Mouse (Mus musculus) lung, embryonic 14.5 days (tissue): ENCODE data around the gene Tbc1d14. TPM values are rescaled to one million over a fixed set of nuclear protein-coding genes. Genes with fewer than 3 reads are reported as not detected.

Experiments
- ATAC-seq: fragments of 200-750 bp; cut with Nextera tagmentation; 2 replicates; pipeline ENCODE4 v1.8.0; 2017; ENCODE audit warnings: mild to moderate bottlenecking, moderate TSS enrichment, moderate library complexity; ENCODE audit not compliant: insufficient read depth
- DNase-seq: peaks from one replicate; pipeline ENCODE4 v3.0.0-alpha.2; 2015
- H3K27ac ChIP-seq: fragments of 300-500 bp; sonication (generic); 2 replicates; pipeline ENCODE4 v1.5.1; 2014; ENCODE audit warnings: low read depth, mild to moderate bottlenecking, moderate library complexity
- H3K27me3 ChIP-seq: fragments of 300-500 bp; sonication (generic); 2 replicates; pipeline ENCODE4 v1.6.1; 2014; ENCODE audit warnings: low read length, control low read depth; ENCODE audit not compliant: insufficient read depth
- H3K36me3 ChIP-seq: fragments of 300-500 bp; sonication (generic); 2 replicates; pipeline ENCODE4 v1.6.1; 2014; ENCODE audit warnings: control low read depth; ENCODE audit not compliant: insufficient read depth
- H3K4me1 ChIP-seq: fragments of 300-500 bp; sonication (generic); 2 replicates; pipeline ENCODE4 v1.6.1; 2014; ENCODE audit warnings: antibody characterized with exemption, control low read depth; ENCODE audit not compliant: insufficient read depth
- H3K4me2 ChIP-seq: fragments of 300-500 bp; sonication (generic); 2 replicates; pipeline ENCODE4 v1.6.1; 2014; ENCODE audit warnings: mild to moderate bottlenecking
- H3K4me3 ChIP-seq: fragments of 300-500 bp; sonication (generic); 2 replicates; pipeline ENCODE4 v1.5.1; 2014; ENCODE audit warnings: low read depth, low read length
- H3K9ac ChIP-seq: fragments of 300-500 bp; sonication (generic); 2 replicates; pipeline ENCODE4 v1.6.1; 2014
- H3K9me3 ChIP-seq: fragments of 300-500 bp; sonication (generic); 2 replicates; pipeline ENCODE4 v1.6.1; 2016; ENCODE audit warnings: low read depth, low read length, control low read depth
- CTCF ChIP-seq: IDR thresholded peaks from 2 replicates; pipeline ENCODE4 v1.5.1; 2016; ENCODE audit warnings: antibody characterized with exemption, low read depth
- WGBS: fragments of 180-500 bp; shearing (Covaris S2); extraction: QIAGEN DNeasy Blood & Tissue Kit; methylation state at CpG from one replicate; pipeline ENCODE4 v1.1.7; 2014; 5-methylcytosine and 5-hydroxymethylcytosine counted together
- polyA plus RNA-seq: library from polyadenylated mRNA; unstranded; fragments of >200 nt; fragmentation: Nextera tagmentation; extraction: Ambion mirVana; gene quantifications from 2 replicates; pipeline ENCODE4 v1.2.1, GENCODE M21; 2014

Tbc1d14 gene
- polyA plus RNA-seq, 1 experiment from 2014 or later = 31.3 TPM

- Histone ChIP-seq H3K27me3 (no peaks in the 10 kb centered on the region), H3K9me3 (no peaks in the 10 kb centered on the region), H3K4me2 (no peak overlapping the region), H3K27ac (no peak overlapping the region), H3K36me3 (peaks cover 9% of the 10 kb centered on the region), H3K4me1 (no peaks in the 10 kb centered on the region), H3K4me3 (no peak overlapping the region), H3K9ac (no peak overlapping the region)
- no peak for ATAC-seq
- no peak for DNase-seq
- WGBS = 15% methylated on average over 3 of the region's 3 CpGs
- TF ChIP-seq CTCF = no peak; the same call in 1 of the 2 replicates
Measured at GRCm38 (mm10) chr5:36595115-36595514, 2.0 kb upstream of the Tbc1d14 start.

DNA sequence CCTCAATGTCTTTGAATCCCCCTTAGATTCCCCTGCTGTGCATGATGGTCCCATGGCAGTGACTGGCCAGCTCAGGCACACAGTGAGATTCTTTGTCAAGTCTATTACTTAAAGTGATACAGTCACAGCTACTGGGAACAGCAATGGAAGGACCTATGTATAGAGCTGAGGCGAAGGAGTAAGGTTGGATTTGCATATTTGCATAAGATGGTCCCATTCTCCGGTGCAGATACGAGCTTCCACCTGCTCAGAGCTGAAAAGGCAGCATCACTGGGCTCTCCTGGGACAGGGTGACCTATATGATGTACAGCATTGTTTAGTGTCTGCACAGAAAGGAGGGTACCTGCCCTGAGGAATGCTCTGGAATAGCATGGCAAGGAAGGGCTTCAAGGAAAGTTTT lies 1.3 kb upstream of the Tbc1d14 start:
- Histone ChIP-seq H3K4me2 (no peak overlapping the region), H3K4me1 (no peaks in the 10 kb centered on the region), H3K27me3 (no peaks in the 10 kb centered on the region), H3K9ac (no peak overlapping the region), H3K27ac (no peak overlapping the region), H3K9me3 (no peaks in the 10 kb centered on the region), H3K4me3 (no peak overlapping the region), H3K36me3 (peaks cover 1% of the 10 kb centered on the region; the same call in 1 of the 2 replicates)
- ATAC-seq (no peak), DNase-seq (no peak)
- TF ChIP-seq CTCF = no peak
- 69% methylated on average over 3 of the region's 3 CpGs for WGBS

DNA sequence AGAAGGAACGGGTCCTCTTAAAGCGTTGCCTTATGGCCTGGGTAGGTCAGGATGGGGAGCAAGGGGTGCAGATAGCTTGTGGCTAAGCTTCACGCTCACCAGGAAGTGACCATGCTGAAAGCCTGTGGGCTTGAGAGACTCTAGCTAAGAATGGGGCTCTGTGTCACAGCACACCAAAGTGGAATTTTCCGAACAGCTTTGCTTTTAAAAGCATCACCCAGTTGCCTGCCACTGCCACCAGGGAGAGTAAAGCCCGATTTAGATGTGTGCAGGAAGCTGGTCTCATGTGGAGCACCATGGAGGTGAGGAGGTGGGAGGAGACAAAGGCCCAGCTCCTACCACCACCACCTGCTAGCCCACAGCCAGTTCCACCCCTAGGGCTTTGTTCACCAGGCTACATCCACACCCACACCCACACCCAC lies 2.6 kb downstream of the Tbc1d14 start:
- DNase-seq = no peak
- Histone ChIP-seq H3K36me3 (no peaks in the 10 kb centered on the region), H3K4me2 (no peak overlapping the region), H3K27ac (no peak overlapping the region), H3K27me3 (no peaks in the 10 kb centered on the region), H3K4me3 (no peak overlapping the region), H3K4me1 (no peaks in the 10 kb centered on the region), H3K9me3 (no peaks in the 10 kb centered on the region), H3K9ac (no peak overlapping the region)
- no peak for TF ChIP-seq CTCF
- WGBS = 66% methylated on average over 5 of the region's 5 CpGs
- ATAC-seq = no peak

DNA sequence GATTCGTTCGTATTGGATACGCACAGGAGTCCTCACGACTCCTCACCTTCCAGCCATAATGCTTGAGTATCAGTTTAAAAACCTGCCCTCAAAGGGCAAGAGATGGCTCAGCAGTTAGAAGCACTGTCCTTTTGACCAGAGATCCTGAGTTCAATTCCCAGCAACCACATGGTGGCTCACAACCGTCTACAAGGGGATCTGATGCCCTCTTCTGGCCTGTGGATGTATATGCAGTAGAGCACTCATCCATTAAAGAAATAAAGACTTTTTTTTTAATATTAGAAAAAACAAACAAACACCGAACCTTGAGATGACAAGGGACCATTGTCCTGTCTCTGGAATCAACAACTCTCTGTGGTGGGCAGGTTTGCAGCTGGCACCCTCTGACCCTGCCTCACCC lies 8.8 kb downstream of the Tbc1d14 start:
- peaks cover 2% of the 10 kb centered on the region; the same call in 1 of the 2 replicates for H3K4me1 ChIP-seq

DNA sequence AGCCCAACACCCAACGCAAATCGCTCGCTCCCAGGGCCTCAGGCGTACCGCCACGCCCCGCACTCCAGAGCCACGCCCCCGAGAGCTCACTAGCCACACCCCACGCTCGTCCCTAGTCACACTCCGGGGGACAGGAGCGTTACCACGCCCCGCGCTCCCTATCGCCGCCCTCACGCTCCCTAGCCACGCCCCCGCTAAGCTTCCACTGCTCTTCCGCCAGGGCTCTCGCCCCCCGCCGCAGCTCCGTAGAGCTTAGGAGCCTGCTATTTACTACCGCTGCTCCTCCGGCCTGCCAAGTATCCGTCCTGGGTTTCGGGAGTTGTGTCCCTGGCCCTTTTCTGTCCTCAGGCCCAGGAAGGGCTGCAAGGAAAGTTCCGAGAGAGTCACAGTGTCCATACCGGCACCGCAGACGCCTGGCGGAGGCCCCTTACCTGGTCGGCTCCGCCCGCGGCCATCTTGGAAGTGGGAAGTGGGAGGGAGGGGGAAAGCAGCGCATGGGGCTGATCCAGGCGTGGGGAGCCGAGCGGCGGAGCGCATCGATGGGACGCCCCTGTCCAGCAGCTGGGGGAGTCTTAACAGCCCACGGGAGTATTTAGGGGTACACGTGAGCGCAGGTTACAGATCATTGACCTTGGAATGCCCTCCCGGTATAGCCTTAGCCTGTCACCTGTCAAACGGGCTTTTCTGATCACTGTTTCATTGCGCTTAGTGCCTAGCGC lies 11.0 kb downstream of the Tbc1d14 start:
- peak overlapping the region; percentile 69 for H3K4me3 ChIP-seq
- H3K9me3 ChIP-seq = no peaks in the 10 kb centered on the region
- peak overlapping the region; percentile 83 for H3K27ac ChIP-seq
- H3K27me3 ChIP-seq = no peaks in the 10 kb centered on the region
- peaks cover 2% of the 10 kb centered on the region; the same call in 1 of the 2 replicates for H3K4me1 ChIP-seq
- H3K9ac ChIP-seq = peak overlapping the region; percentile 74
- H3K4me2 ChIP-seq = peak overlapping the region; percentile 95
- ATAC-seq (peak; percentile 95), DNase-seq (peak; percentile 100)
- peak; percentile 10; the same call in 1 of the 2 replicates for TF ChIP-seq CTCF
- 2% methylated on average over 54 of the region's 54 CpGs for WGBS
- no peaks in the 10 kb centered on the region for H3K36me3 ChIP-seq

More for the DNA sequence above, 8.8 kb downstream of the Tbc1d14 start:
- Histone ChIP-seq H3K9ac (no peak overlapping the region), H3K27ac (no peak overlapping the region), H3K36me3 (no peaks in the 10 kb centered on the region), H3K27me3 (no peaks in the 10 kb centered on the region), H3K4me2 (no peak overlapping the region), H3K4me3 (no peak overlapping the region), H3K9me3 (no peaks in the 10 kb centered on the region)
- 65% methylated on average over 6 of the region's 6 CpGs for WGBS
- TF ChIP-seq CTCF = peak; percentile 45
- DNase-seq (no peak), ATAC-seq (no peak)

- Histone ChIP-seq H3K27ac (no peak overlapping the region), H3K36me3 (no peaks in the 10 kb centered on the region), H3K4me3 (peak overlapping the region; percentile 69), H3K9ac (peak overlapping the region; percentile 47), H3K9me3 (no peaks in the 10 kb centered on the region), H3K27me3 (no peaks in the 10 kb centered on the region), H3K4me1 (peaks cover 2% of the 10 kb centered on the region; the same call in 1 of the 2 replicates), H3K4me2 (peak overlapping the region; percentile 95)
- peak; percentile 7; the same call in 1 of the 2 replicates for ATAC-seq
- TF ChIP-seq CTCF = no peak
- 1% methylated on average over 40 of the region's 40 CpGs for WGBS
- no peak for DNase-seq
Measured at GRCm38 (mm10) chr5:36581259-36581923, 11.7 kb downstream of the Tbc1d14 start.

GRCm38 (mm10) chr5:36579967-36580366 lies 13.1 kb downstream of the Tbc1d14 start:
- no peaks in the 10 kb centered on the region for H3K9me3 ChIP-seq
- TF ChIP-seq CTCF = no peak
- no peaks in the 10 kb centered on the region for H3K27me3 ChIP-seq
- 68% methylated on average over 7 of the region's 7 CpGs for WGBS
- H3K4me2 ChIP-seq = no peak overlapping the region
- H3K4me1 ChIP-seq = peaks cover 2% of the 10 kb centered on the region; the same call in 1 of the 2 replicates
- DNase-seq = no peak
- ATAC-seq = no peak
- no peak overlapping the region for H3K27ac ChIP-seq
- H3K4me3 ChIP-seq = no peak overlapping the region
- no peaks in the 10 kb centered on the region for H3K36me3 ChIP-seq
- H3K9ac ChIP-seq = no peak overlapping the region
